Mouse (Mus musculus) testis, adult 2 months (tissue): ENCODE results near the gene Zfp281.

Experiments
- CTCF ChIP-seq: fragments of 200-500 bp; IDR thresholded peaks from 2 replicates; pipeline ENCODE4 v1.5.1; 2012; ENCODE audit warnings: low read depth, mild to moderate bottlenecking, inconsistent platforms, low read length, moderate library complexity; ENCODE audit not compliant: control insufficient read depth, insufficient read depth, insufficient replicate concordance
- POLR2A ChIP-seq: fragments of 200-500 bp; IDR thresholded peaks from 2 replicates; pipeline ENCODE4 v1.6.1; 2012; ENCODE audit warnings: low read depth, mild to moderate bottlenecking, inconsistent platforms, low read length, moderate library complexity; ENCODE audit not compliant: control insufficient read depth

DNA sequence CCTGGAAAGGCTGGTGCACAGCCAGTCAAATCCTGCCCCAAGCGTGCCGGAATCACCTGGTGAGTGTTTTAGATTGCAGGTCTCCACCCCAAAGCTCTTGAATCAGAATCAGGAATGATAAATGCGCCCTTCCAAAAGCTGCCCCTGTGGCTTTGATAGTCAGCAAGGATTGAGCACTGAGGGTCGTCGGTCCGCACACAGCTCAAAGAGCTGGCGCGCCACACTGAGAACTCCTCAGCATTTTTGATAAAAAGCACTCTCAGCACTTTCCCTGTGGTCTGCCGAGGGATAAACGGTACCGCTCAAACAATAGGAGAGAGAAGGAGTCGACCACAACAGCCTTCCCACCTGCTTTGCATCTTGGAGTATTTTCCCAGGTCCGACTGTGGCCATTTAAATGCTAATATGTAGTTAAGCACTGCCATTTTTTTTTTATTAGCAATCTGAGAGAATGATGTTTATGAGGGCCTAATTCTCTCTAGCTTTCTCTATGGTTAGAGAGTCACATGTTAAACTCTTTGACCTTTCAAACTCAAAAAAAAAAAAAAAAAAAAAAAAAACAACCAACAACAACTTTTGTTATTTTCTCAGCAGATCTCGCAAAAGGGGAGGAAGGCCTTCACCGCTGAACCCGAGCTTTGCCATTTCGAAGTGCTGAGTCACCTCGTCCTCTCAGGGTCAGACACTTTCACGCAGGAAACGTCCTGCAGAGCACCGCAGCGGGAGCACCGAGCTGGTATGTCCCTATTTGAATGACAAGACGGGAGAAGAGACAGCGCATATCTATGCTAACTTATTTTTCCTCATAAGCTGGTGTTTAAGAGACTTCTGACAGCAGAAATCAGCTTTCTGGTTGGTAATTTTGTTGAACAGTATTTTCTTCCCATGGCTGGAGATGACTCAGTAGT, 50.1 kb downstream of the Zfp281 start:
- TF ChIP-seq POLR2A (no peak), CTCF (no peak)
